Mouse (Mus musculus): Measurements from ENCODE around the gene Fam83e. TPM values are rescaled to one million over a fixed set of nuclear protein-coding genes. Genes with fewer than 3 reads are reported as not detected.

Gene Fam83e
- polyA plus RNA-seq, 1 experiment: 12.2 TPM

- no peak for TF ChIP-seq POLR2A (IDR thresholded peaks at IDR 0.05; ENCODE audit: borderline replicate concordance, extremely low read depth, low read depth, low read length)
- TF ChIP-seq CTCF (IDR thresholded peaks at IDR 0.05; ENCODE audit: insufficient read depth, low read length): no peak
- no peak for DNase-seq
- Histone ChIP-seq H3K4me3 (replicated peaks; ENCODE audit: extremely low read depth, low read depth, low read length) (no peak overlapping the region), H3K4me1 (ENCODE audit: control insufficient read depth, insufficient read depth, low read length) (no peaks in the 10 kb centered on the region; the same call in 1 of the 2 replicates)
- WGBS: 34% methylated on average over 11 of the region's 11 CpGs
Measured at GRCm38 (mm10) chr7:45701072-45701471, 19.9 kb upstream of the Fam83e start.

- no peak for TF ChIP-seq CTCF (IDR thresholded peaks at IDR 0.05; ENCODE audit: insufficient read depth, low read length)
- TF ChIP-seq POLR2A (IDR thresholded peaks at IDR 0.05; ENCODE audit: borderline replicate concordance, extremely low read depth, low read depth, low read length): no peak
- H3K4me1 ChIP-seq (ENCODE audit: control insufficient read depth, insufficient read depth, low read length): no peaks in the 10 kb centered on the region; the same call in 1 of the 2 replicates
- no peak overlapping the region for H3K4me3 ChIP-seq (replicated peaks; ENCODE audit: extremely low read depth, low read depth, low read length)
- WGBS: 87% methylated on average over 11 of the region's 11 CpGs
- DNase-seq: no peak
Measured at GRCm38 (mm10) chr7:45701607-45702006, 19.4 kb upstream of the Fam83e start.

GRCm38 (mm10) chr7:45702316-45702715 is 18.7 kb upstream of the Fam83e start:
- WGBS: 89% methylated on average over 11 of the region's 11 CpGs
- TF ChIP-seq POLR2A (IDR thresholded peaks at IDR 0.05; ENCODE audit: borderline replicate concordance, extremely low read depth, low read depth, low read length) (no peak), CTCF (IDR thresholded peaks at IDR 0.05; ENCODE audit: insufficient read depth, low read length) (no peak)
- Histone ChIP-seq H3K4me1 (ENCODE audit: control insufficient read depth, insufficient read depth, low read length) (peaks cover 3% of the 10 kb centered on the region; the same call in 1 of the 2 replicates), H3K4me3 (replicated peaks; ENCODE audit: extremely low read depth, low read depth, low read length) (no peak overlapping the region)
- DNase-seq: no peak

- no peak for DNase-seq
- TF ChIP-seq POLR2A (IDR thresholded peaks at IDR 0.05; ENCODE audit: borderline replicate concordance, extremely low read depth, low read depth, low read length): no peak
- TF ChIP-seq CTCF (IDR thresholded peaks at IDR 0.05; ENCODE audit: insufficient read depth, low read length): no peak
- Histone ChIP-seq H3K4me3 (replicated peaks; ENCODE audit: extremely low read depth, low read depth, low read length) (no peak overlapping the region), H3K4me1 (ENCODE audit: control insufficient read depth, insufficient read depth, low read length) (peaks cover 5% of the 10 kb centered on the region)
- 85% methylated on average over 17 of the region's 17 CpGs for WGBS
Measured at GRCm38 (mm10) chr7:45702809-45703520, 18.0 kb upstream of the Fam83e start.

GRCm38 (mm10) chr7:45703521-45704033 is 17.4 kb upstream of the Fam83e start:
- DNase-seq: no peak
- TF ChIP-seq CTCF (IDR thresholded peaks at IDR 0.05; ENCODE audit: insufficient read depth, low read length) (no peak), POLR2A (IDR thresholded peaks at IDR 0.05; ENCODE audit: borderline replicate concordance, extremely low read depth, low read depth, low read length) (no peak)
- Histone ChIP-seq H3K4me1 (ENCODE audit: control insufficient read depth, insufficient read depth, low read length) (peaks cover 11% of the 10 kb centered on the region), H3K4me3 (replicated peaks; ENCODE audit: extremely low read depth, low read depth, low read length) (peak overlapping the region; percentile 74)
- WGBS: 43% methylated on average over 12 of the region's 12 CpGs

- 1% methylated on average over 13 of the region's 13 CpGs for WGBS
- peak overlapping the region; percentile 74 for H3K4me3 ChIP-seq (replicated peaks; ENCODE audit: extremely low read depth, low read depth, low read length)
- TF ChIP-seq POLR2A (IDR thresholded peaks at IDR 0.05; ENCODE audit: borderline replicate concordance, extremely low read depth, low read depth, low read length): peak; percentile 95; the same call in 1 of the 2 replicates
- no peak for TF ChIP-seq CTCF (IDR thresholded peaks at IDR 0.05; ENCODE audit: insufficient read depth, low read length)
- H3K4me1 ChIP-seq (ENCODE audit: control insufficient read depth, insufficient read depth, low read length): peaks cover 12% of the 10 kb centered on the region
- DNase-seq: no peak
Measured at GRCm38 (mm10) chr7:45704046-45704559, 16.9 kb upstream of the Fam83e start.

GRCm38 (mm10) chr7:45704730-45705442 is 16.1 kb upstream of the Fam83e start, which contains the start of gene Dbp:
TSS of gene Dbp (plus strand) at chr7:45705088.
- TF ChIP-seq POLR2A (IDR thresholded peaks at IDR 0.05; ENCODE audit: borderline replicate concordance, extremely low read depth, low read depth, low read length) (peak; percentile 85; the same call in 1 of the 2 replicates), CTCF (IDR thresholded peaks at IDR 0.05; ENCODE audit: insufficient read depth, low read length) (no peak)
- under 1% methylated on average over 36 of the region's 36 CpGs for WGBS
- Histone ChIP-seq H3K4me1 (ENCODE audit: control insufficient read depth, insufficient read depth, low read length) (peaks cover 14% of the 10 kb centered on the region), H3K4me3 (replicated peaks; ENCODE audit: extremely low read depth, low read depth, low read length) (peak within 1 kb of the TSS; percentile 82)
- DNase-seq: peak; percentile 98

GRCm38 (mm10) chr7:45705443-45705864 is 15.6 kb upstream of the Fam83e start:
- DNase-seq: no peak
- under 1% methylated on average over 21 of the region's 21 CpGs for WGBS
- TF ChIP-seq CTCF (IDR thresholded peaks at IDR 0.05; ENCODE audit: insufficient read depth, low read length) (no peak), POLR2A (IDR thresholded peaks at IDR 0.05; ENCODE audit: borderline replicate concordance, extremely low read depth, low read depth, low read length) (no peak)
- Histone ChIP-seq H3K4me3 (replicated peaks; ENCODE audit: extremely low read depth, low read depth, low read length) (peak overlapping the region; percentile 82), H3K4me1 (ENCODE audit: control insufficient read depth, insufficient read depth, low read length) (peaks cover 14% of the 10 kb centered on the region)

GRCm38 (mm10) chr7:45705873-45706281 is 15.1 kb upstream of the Fam83e start:
- 0% methylated on average over 7 of the region's 7 CpGs for WGBS
- peak overlapping the region; percentile 82 for H3K4me3 ChIP-seq (replicated peaks; ENCODE audit: extremely low read depth, low read depth, low read length)
- TF ChIP-seq CTCF (IDR thresholded peaks at IDR 0.05; ENCODE audit: insufficient read depth, low read length): no peak
- TF ChIP-seq POLR2A (IDR thresholded peaks at IDR 0.05; ENCODE audit: borderline replicate concordance, extremely low read depth, low read depth, low read length): peak; percentile 76; the same call in 1 of the 2 replicates
- H3K4me1 ChIP-seq (ENCODE audit: control insufficient read depth, insufficient read depth, low read length): peaks cover 14% of the 10 kb centered on the region
- DNase-seq: peak; percentile 73
